Mouse (Mus musculus) liver, postnatal 0 days (tissue): Measurements from ENCODE around the gene Spdye4a.

Experiments
- CTCF ChIP-seq: sonication (generic); IDR thresholded peaks from 2 replicates; pipeline ENCODE4 v1.5.1; 2016; ENCODE audit warnings: antibody characterized with exemption, low read depth
- EP300 ChIP-seq: IDR thresholded peaks from 2 replicates; pipeline ENCODE4 v1.6.1; 2016; ENCODE audit warnings: antibody characterized with exemption, low read depth, mild to moderate bottlenecking

- TF ChIP-seq CTCF (no peak), EP300 (no peak)
Observed at GRCm38 (mm10) chr5:143192806-143193205, 33.9 kb downstream of the Spdye4a start.
